Mouse (Mus musculus): ENCODE measurements around the gene Srcin1. TPM values are rescaled to one million over a fixed set of nuclear protein-coding genes. Genes with fewer than 3 reads are reported as not detected.
A peak's percentile ranks its signal among the peaks of the same experiment; 100 is the strongest.

The Srcin1 gene
- total RNA-seq, 4 experiments from 2014 or later: 212 to 220 (median 217) TPM

- DNase-seq (ENCODE audit: low spot score in 2 of 2): no peak
Observed at GRCm38 (mm10) chr11:97579088-97579857, 3.3 kb upstream of the Srcin1 start.

- DNase-seq (ENCODE audit: low spot score in 2 of 2): no peak
Observed at GRCm38 (mm10) chr11:97578286-97578685, 2.3 kb upstream of the Srcin1 start.

GRCm38 (mm10) chr11:97575638-97576037 lies 348 bp downstream of the Srcin1 start:
- DNase-seq (ENCODE audit: low spot score in 2 of 2): peak in 1 of 2 experiments; percentile 79

GRCm38 (mm10) chr11:97575075-97575474 lies 911 bp downstream of the Srcin1 start:
- peak in 1 of 2 experiments; percentile 72 for DNase-seq (ENCODE audit: low spot score in 2 of 2)

GRCm38 (mm10) chr11:97574551-97575051 lies 1.4 kb downstream of the Srcin1 start:
- no peak for DNase-seq (ENCODE audit: low spot score in 2 of 2)

- DNase-seq (ENCODE audit: low spot score in 2 of 2): peak; percentile 71 to 78
Observed at GRCm38 (mm10) chr11:97573891-97574550, 2.0 kb downstream of the Srcin1 start.

GRCm38 (mm10) chr11:97572895-97573480 lies 3.0 kb downstream of the Srcin1 start:
- peak in 1 of 2 experiments; percentile 43 for DNase-seq (ENCODE audit: low spot score in 2 of 2)

GRCm38 (mm10) chr11:97572089-97572345 lies 4.0 kb downstream of the Srcin1 start:
- DNase-seq (ENCODE audit: low spot score in 2 of 2): no peak

GRCm38 (mm10) chr11:97571266-97572088 lies 4.5 kb downstream of the Srcin1 start:
- peak in 1 of 2 experiments; percentile 15 for DNase-seq (ENCODE audit: low spot score in 2 of 2)

- DNase-seq (ENCODE audit: low spot score in 2 of 2): peak in 1 of 2 experiments; percentile 39
Observed at GRCm38 (mm10) chr11:97570493-97571137, 5.4 kb downstream of the Srcin1 start.

- DNase-seq (ENCODE audit: low spot score in 2 of 2): peak in 1 of 2 experiments; percentile 8
Observed at GRCm38 (mm10) chr11:97569806-97570205, 6.2 kb downstream of the Srcin1 start.

- DNase-seq (ENCODE audit: low spot score in 2 of 2): peak in 1 of 2 experiments; percentile 55
Observed at GRCm38 (mm10) chr11:97569301-97569724, 6.7 kb downstream of the Srcin1 start.

GRCm38 (mm10) chr11:97568729-97569128 lies 7.3 kb downstream of the Srcin1 start:
- peak; percentile 68 to 79 for DNase-seq (ENCODE audit: low spot score in 2 of 2)

- DNase-seq (ENCODE audit: low spot score in 2 of 2): no peak
Observed at GRCm38 (mm10) chr11:97567480-97567879, 8.5 kb downstream of the Srcin1 start.

GRCm38 (mm10) chr11:97566551-97566950 lies 9.4 kb downstream of the Srcin1 start:
- no peak for DNase-seq (ENCODE audit: low spot score in 2 of 2)

GRCm38 (mm10) chr11:97563730-97564129 lies 12.3 kb downstream of the Srcin1 start:
- no peak for DNase-seq (ENCODE audit: low spot score in 2 of 2)

GRCm38 (mm10) chr11:97562536-97562935 lies 13.4 kb downstream of the Srcin1 start:
- DNase-seq (ENCODE audit: low spot score in 2 of 2): no peak

GRCm38 (mm10) chr11:97560210-97560963 lies 15.6 kb downstream of the Srcin1 start:
- DNase-seq (ENCODE audit: low spot score in 2 of 2): peak in 1 of 2 experiments; percentile 62

- DNase-seq (ENCODE audit: low spot score in 2 of 2): no peak
Observed at GRCm38 (mm10) chr11:97559549-97559948, 16.4 kb downstream of the Srcin1 start.

- no peak for DNase-seq (ENCODE audit: low spot score in 2 of 2)
Observed at GRCm38 (mm10) chr11:97557885-97558284, 18.1 kb downstream of the Srcin1 start.

All from layer of hippocampus, adult 8-10 months (tissue).